Mouse (Mus musculus) layer of hippocampus, postnatal 14 days (tissue): ENCODE measurements at regions not wholly inside any gene's neighbourhood (a gene's known extent, or its start where the extent isn't known, plus 50 kb on each side); places are given as distances from the start of the nearest gene placed in this dataset.
A peak's percentile ranks its signal among the peaks of the same experiment; 100 is the strongest.

Experiments used
- DNase-seq, 2 experiments: peaks; one replicate each; pipeline ENCODE4 v3.0.0; 2021 to 2022; ENCODE audit warnings: low spot score in 2 of 2, mixed read lengths in 1 of 2

DNA sequence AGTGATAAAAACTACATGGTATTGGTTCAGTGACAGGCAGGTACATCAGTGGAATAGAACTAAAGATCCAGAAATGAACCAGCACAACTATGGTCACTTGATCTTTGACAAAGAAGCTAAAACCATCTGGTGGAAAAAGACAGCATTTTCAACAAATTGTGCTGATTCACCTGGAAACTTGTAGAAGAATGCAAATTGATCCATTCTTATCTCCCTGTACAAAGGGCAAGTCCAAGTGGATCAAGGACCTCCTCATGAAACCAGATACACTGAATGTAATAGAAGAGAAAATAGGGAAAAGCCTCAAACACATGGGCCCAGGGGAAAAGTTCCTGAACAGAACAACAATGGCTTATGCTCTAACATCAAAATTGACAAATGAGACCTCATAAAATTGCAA is 194.8 kb upstream of the Mgat4c start:
- DNase-seq = no peak

DNA sequence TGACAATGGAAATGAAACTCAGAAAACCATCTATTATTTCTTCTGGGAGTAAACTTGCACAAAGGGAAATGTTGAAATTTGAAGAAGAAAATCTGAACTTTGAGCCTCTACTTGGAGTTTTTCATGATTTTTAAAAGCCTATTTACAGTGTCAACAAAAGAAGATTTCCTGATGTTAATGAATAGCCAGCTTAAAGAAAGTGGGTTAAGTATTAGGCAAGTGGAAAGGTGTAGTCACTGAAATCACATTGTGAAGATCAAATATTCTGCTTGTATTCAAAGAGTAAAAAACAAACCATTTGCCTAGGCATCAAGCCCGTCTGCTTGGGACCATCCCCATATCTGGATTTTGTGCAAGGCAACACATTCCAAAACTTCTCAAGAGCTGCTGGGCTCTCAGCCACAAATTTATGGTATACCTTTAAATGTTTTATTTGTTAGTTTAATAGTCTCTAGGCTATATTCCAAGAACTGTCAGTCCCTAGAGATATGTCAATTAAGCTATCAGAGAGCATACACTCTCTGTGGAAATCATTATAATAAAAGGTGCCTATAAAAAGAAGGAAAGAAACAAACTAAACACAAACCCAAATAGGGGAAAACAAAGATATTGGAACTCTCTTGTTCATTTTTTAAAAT is 190.8 kb upstream of the Mgat4c start:
- DNase-seq = no peak

DNA sequence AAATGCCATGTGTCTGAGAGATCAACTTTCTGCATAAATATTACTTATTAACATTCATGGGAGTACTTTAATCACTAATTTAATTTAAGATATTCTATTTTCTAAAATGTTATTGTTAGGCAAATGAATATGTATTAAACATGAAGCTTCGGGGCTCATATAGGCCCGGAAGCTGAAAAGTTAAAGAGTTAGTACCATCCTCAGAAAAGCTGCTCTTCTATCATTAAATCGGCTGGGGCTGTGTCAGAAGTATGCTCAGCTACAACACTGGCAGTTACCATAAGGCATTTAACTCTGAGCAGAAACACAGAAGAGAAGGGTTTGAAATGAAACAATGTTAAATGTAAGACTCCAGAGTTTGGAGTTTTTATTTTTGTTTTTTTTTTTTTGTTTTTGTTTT is 166.2 kb upstream of the Mgat4c start:
- no peak for DNase-seq

DNA sequence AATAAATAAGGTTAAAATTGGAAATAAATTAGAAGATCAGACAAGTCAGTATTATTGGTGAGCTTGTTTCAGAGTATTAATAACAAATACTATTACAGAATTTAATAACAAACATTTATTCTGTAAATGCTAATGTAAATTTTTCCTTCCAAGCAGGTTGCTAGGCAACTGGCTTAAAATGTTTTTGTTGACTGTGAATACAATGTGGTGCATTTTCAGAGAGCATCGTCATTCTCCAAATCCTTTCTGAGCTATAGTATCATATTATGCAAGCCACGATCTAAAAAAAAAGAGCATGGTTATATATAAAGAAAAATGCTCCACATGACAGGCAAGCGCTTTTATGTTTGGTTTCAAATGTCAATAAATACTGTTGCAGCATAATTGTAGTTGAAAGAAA is 164.4 kb upstream of the Mgat4c start:
- peak in 1 of 2 experiments; percentile 5 for DNase-seq

DNA sequence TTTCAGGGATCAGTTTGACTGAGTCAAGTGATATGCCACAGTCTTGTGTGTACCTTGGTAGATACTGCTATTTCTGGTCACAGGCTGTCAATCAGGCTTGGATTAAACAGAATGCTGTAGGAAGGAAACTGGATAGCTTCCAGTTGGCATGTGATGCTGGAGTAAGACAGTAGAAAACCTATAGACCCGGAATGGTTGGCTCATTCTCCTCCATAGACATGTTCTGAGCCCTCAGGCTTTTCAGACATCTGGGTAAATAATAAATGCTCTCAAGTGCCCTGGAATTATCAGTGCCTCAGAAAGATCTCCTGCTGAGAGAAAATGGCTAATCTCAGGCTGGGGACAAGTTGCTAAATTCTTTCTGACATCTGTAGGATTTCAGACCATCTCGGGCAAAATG is 149.0 kb upstream of the Mgat4c start:
- DNase-seq = no peak

DNA sequence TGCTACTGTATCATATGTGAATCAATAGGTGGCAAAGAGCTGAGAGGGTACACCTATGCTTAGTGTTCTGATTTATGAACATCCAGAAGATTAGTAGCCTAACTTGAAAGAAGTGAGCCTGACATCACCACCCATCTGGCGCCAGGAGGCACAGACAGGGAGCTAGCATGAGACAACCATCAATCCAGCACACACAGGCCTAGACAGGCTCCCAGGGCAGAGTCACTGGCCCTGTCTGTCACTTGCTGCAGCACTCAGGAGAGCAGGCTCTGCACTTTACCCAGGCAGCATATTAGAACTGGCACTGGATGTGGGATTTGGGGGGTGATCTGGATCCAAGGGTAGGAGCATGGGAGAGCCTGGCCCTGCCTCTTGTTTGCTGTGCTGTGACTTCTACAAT is 137.1 kb upstream of the Mgat4c start:
- no peak for DNase-seq

DNA sequence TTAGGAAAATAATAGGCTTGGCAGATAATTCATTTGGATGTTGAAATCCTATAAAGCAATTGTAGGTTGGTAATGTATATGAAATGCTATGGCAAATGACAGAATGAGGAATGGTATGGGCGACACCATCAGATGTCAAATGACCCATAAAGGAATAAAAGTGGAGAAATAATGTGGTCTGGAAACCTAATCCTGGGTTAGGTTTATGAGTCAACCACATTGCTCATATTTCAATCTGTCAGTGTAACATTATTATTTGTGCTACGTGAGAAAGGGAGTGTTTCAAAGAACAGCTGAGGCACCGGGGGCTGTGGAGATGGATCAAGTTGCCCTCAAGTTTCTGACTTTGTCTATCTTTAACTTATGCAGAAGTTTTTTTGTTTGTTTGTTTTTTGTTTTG is 130.6 kb upstream of the Mgat4c start:
- DNase-seq = no peak
